Mouse (Mus musculus): ENCODE data around the gene Gm3233.
"Not testable (repeated sequence)": the region's sequence is repeated elsewhere in the genome, so short reads cannot be mapped to it uniquely, and the experiment has no call there.

Gene Gm3233

GRCm38 (mm10) chr10:77759582-77759981 lies at the start of gene Gm3233:
Gm3233 (minus strand) TSS chr10:77759682.
- DNase-seq (ENCODE audit: low spot score): not testable (repeated sequence)

DNA sequence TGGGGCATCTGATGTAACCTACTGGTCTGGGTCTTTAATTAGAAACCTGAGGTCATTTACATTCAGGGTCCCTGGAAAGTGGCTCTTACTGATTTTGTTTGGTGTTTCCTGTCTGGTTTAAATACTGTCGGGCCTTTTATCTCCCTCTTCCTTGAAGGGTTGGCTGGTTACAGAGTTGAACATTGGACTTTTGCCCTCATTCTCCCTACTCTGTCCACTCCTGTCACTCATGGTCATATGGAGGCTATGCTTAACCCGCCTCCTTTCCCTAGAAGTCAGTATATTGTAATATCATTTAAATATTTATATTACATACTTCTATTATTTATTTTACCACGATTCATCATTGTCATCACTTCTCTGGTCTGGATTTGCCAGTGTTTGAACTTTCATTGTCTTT lies 44.6 kb upstream of the Gm3233 start:
- no peak for DNase-seq (ENCODE audit: low spot score)

GRCm38 (mm10) chr10:77798921-77799508 lies 39.5 kb upstream of the Gm3233 start, which contains the start of gene Gm19668:
Gm19668 (minus strand) TSS chr10:77799133.
- no peak for DNase-seq (ENCODE audit: low spot score)

- DNase-seq (ENCODE audit: low spot score): not testable (repeated sequence)
Measured at GRCm38 (mm10) chr10:77798164-77798920, 38.9 kb upstream of the Gm3233 start.

- DNase-seq (ENCODE audit: low spot score): no peak
Measured at GRCm38 (mm10) chr10:77797677-77798076, 38.2 kb upstream of the Gm3233 start.

DNA sequence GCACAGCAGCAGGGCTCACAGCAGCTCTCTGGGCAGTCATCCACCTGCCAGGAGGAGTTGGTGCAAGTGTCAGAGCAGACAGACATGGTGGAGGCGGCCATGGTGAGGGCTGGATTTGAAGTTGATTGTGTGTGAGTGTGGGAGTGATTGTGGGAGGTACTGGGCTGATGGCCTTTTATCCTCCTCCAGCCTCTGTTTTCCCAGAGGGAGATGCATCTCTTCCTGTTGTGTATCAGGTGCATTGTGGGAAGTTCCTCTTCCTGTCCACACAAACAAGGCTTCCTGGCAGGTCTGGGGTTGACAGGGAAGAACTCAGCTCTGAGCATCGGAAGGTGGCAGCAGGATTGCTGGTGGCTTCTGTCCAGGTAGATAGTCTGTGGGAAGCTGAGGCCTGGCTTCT lies 35.5 kb upstream of the Gm3233 start, which contains the start of gene Gm9639:
Gene Gm9639 (minus strand): TSS at position 101 of the 400 bp plus-strand sequence.
- no peak for DNase-seq (ENCODE audit: low spot score)

DNA sequence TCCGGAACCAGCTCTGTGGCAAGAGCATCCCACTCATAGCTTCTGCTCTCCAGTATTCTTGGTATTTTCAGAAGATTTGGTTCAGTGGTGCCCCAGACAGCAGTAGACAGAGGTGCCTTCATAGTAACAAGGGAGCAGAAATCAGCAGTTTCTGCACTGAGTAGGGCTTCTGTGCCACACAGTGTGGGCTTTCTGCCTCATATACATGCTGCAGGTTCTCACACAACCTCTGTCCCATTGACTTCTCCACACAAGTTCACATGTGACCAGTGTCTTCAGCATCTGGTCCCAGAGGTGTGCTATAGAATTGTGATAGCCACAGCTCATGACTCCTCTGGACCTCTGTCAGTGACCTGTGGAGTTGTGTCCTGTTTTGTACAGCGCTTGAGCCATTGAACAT lies 29.1 kb upstream of the Gm3233 start:
- no peak for DNase-seq (ENCODE audit: low spot score)

GRCm38 (mm10) chr10:77787876-77788275 lies 28.4 kb upstream of the Gm3233 start, which contains the start of gene Gm7137:
Gm7137 (minus strand) TSS chr10:77788200.
- not testable (repeated sequence) for DNase-seq (ENCODE audit: low spot score)

GRCm38 (mm10) chr10:77783396-77783795 lies 23.9 kb upstream of the Gm3233 start:
- DNase-seq (ENCODE audit: low spot score): not testable (repeated sequence)

GRCm38 (mm10) chr10:77782442-77782841 lies 23.0 kb upstream of the Gm3233 start, which contains the start of gene Gm3250:
Gm3250 (minus strand) TSS chr10:77782542.
- not testable (repeated sequence) for DNase-seq (ENCODE audit: low spot score)

DNA sequence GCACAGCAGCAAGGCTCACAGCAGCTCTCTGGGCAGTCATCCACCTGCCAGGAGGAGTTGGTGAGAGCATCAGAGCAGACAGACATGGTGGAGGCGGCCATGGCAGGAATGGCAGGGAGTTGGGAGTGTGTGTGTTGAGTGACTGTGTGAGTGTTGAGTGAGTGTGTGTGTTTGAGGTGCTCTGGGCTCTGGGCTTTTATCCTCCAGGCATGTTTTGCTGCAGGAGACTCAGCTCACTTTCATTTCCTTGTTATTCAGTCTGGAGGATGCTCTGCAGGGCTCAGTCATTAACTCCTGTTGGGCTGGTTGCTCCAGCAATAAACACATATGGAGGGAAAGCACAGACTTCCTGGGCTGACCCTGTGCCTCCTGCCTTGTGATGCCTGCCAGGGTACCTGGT lies 17.4 kb upstream of the Gm3233 start, which contains the start of gene Gm7138:
Gene Gm7138 (minus strand): TSS at position 101 of the 400 bp plus-strand sequence.
- not testable (repeated sequence) for DNase-seq (ENCODE audit: low spot score)

- DNase-seq (ENCODE audit: low spot score): not testable (repeated sequence)
Measured at GRCm38 (mm10) chr10:77772142-77772541, 12.7 kb upstream of the Gm3233 start.

GRCm38 (mm10) chr10:77771225-77771624 lies 11.7 kb upstream of the Gm3233 start, which contains the start of gene Gm3238:
Gm3238 (minus strand) TSS chr10:77771325.
- DNase-seq (ENCODE audit: low spot score): not testable (repeated sequence)

DNA sequence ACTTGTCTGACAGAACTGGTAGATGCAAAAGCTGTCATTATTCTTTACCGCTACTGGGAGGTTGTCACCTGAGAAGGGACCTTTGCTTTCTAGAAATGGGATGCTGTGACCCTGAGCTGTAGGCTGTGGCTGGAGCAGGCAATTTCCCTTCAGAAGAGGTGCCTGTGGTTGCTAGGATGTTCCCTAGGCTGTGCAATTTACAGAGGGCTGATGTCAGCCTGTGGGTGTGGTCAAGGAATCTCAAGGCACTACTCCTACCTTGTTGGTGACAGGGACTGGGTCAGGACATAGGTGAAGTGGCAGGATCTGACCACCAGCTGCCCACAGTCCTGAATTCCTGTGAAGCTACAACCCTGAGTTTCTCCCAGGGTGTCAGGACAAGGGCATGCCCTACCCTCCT lies 10.2 kb upstream of the Gm3233 start:
- no peak for DNase-seq (ENCODE audit: low spot score)

- no peak for DNase-seq (ENCODE audit: low spot score)
Measured at GRCm38 (mm10) chr10:77753448-77753847, 6.0 kb downstream of the Gm3233 start.

DNA sequence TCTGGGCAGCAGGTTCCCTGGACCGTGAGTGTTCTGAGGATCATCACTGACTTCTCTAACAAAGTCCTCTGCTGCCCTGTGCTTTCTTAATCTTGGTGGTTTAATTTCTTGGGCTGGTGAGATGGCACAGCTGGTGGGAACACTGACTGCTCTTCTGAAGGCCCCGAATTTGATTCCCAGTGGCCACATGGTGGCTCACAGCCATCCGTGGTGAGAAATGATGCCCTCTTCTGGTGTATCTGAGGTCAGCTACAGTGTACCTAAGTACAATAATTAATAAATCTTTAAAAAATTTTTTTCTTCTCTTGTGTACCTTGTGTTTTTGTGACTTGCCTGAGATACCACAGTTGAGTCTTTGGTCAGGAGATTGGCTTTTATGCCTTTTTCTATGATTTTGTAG lies 7.2 kb downstream of the Gm3233 start:
- not testable (repeated sequence) for DNase-seq (ENCODE audit: low spot score)

GRCm38 (mm10) chr10:77751254-77751653 lies 8.2 kb downstream of the Gm3233 start, which contains the start of gene Gm9736:
Gm9736 (minus strand) TSS chr10:77751354.
- not testable (repeated sequence) for DNase-seq (ENCODE audit: low spot score)

GRCm38 (mm10) chr10:77750686-77751085 lies 8.8 kb downstream of the Gm3233 start:
- not testable (repeated sequence) for DNase-seq (ENCODE audit: low spot score)

GRCm38 (mm10) chr10:77741924-77742688 lies 17.4 kb downstream of the Gm3233 start, which contains the start of gene Gm18596:
Gm18596 (minus strand) TSS chr10:77742638.
- DNase-seq (ENCODE audit: low spot score): not testable (repeated sequence)

- DNase-seq (ENCODE audit: low spot score): no peak
Measured at GRCm38 (mm10) chr10:77738929-77739328, 20.6 kb downstream of the Gm3233 start.

GRCm38 (mm10) chr10:77735928-77736327 lies 23.6 kb downstream of the Gm3233 start:
- no peak for DNase-seq (ENCODE audit: low spot score)

DNA sequence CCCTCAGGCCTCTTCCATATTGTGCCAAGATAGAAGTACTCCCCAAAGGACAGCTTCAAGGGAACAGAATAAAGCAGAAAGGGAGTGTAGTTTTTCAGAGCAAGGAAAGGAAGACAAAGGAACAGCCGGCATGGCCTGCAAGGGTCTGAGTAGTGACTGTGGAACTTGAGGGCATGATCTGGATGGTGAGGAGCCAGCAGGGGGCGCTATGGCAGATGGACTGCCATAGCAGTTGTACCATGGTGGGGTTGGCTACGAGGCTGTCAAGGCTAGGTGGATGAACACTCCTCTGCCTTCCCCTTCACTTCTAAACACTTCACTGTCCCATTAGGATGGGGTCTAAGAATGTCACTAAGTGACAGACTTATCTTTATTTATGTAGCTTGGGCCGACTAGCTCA lies 30.2 kb downstream of the Gm3233 start:
- DNase-seq (ENCODE audit: low spot score): no peak
